Mouse (Mus musculus): Measurements from ENCODE around the gene Snx12.

GRCm38 (mm10) chrX:101254740-101255139 is 32.4 kb upstream of the Snx12 start:
- TF ChIP-seq CTCF (IDR thresholded peaks at IDR 0.05; ENCODE audit: low read depth, low read length) (no peak), POLR2A (IDR thresholded peaks at IDR 0.05; ENCODE audit: extremely low read depth, insufficient read depth, low read length) (no peak)
